Mouse (Mus musculus) layer of hippocampus, adult 2 months (tissue): ENCODE measurements around the gene Cmtm5. TPM values are rescaled to one million over a fixed set of nuclear protein-coding genes. Genes with fewer than 3 reads are reported as not detected.
"Not testable (repeated sequence)": the region's sequence is repeated elsewhere in the genome, so short reads cannot be mapped to it uniquely, and the experiment has no call there.

Experiments
- DNase-seq, 2 experiments: peaks; one replicate each; pipeline ENCODE4 v3.0.0; 2022; ENCODE audit warnings: low spot score in 2 of 2
- H3K27ac ChIP-seq: fragments of 200-600 bp; 2 replicates; pipeline ENCODE4 v1.8.1; 2022
- H3K4me3 ChIP-seq: fragments of 200-600 bp; 2 replicates; pipeline ENCODE4 v1.8.1; 2022; ENCODE audit warnings: mild to moderate bottlenecking
- CTCF ChIP-seq: fragments of 200-600 bp; conservative IDR thresholded peaks from 2 replicates; pipeline ENCODE4 v1.8.1; 2022; ENCODE audit warnings: antibody characterized with exemption, mild to moderate bottlenecking, moderate library complexity
- total RNA-seq, 2 experiments: library from RNA; stranded (reverse); gene quantifications; 2 replicates each; pipeline ENCODE4 v1.2.3; 2021

Cmtm5 gene
- total RNA-seq, 2 experiments from 2014 or later, result 66.9 to 78.4 TPM

- no peak overlapping the region for H3K4me3 ChIP-seq
- no peak for DNase-seq
- no peak for TF ChIP-seq CTCF
- H3K27ac ChIP-seq, result no peak overlapping the region
These were observed 17.7 kb downstream of the Cmtm5 start for GRCm38 (mm10) chr14:54953664-54954206.

GRCm38 (mm10) chr14:54954474-54954873 lies 18.4 kb downstream of the Cmtm5 start:
- no peak overlapping the region for H3K27ac ChIP-seq
- no peak for DNase-seq
- TF ChIP-seq CTCF, result no peak
- no peak overlapping the region for H3K4me3 ChIP-seq

- no peak overlapping the region for H3K4me3 ChIP-seq
- no peak for TF ChIP-seq CTCF
- no peak for DNase-seq
- H3K27ac ChIP-seq, result no peak overlapping the region
These were observed 19.4 kb downstream of the Cmtm5 start for GRCm38 (mm10) chr14:54955481-54955880.

DNA sequence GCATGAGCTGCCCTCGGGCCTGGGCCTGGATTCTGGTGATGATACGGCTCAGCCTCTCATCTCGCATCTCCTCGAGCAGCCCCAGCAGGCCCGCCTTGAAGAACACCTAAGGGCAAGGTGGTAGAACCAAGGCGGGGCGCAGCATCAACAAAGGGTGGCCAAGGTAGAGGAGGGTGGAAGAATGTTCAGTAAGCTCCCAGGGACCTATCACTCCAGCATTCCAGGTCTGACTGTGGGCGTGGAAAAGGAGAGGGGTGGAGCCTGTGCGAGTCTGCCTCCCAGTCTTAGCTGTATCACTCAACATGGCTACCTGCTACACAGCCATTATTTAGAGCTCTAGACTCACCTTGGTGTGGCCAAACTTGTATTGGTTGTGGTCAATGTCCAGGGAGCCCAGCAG lies 20.5 kb downstream of the Cmtm5 start:
- no peak for TF ChIP-seq CTCF
- H3K27ac ChIP-seq, result no peak overlapping the region
- H3K4me3 ChIP-seq, result no peak overlapping the region
- DNase-seq, result no peak

GRCm38 (mm10) chr14:54958503-54958902 lies 22.4 kb downstream of the Cmtm5 start:
- DNase-seq, result no peak
- H3K27ac ChIP-seq, result no peak overlapping the region
- no peak overlapping the region for H3K4me3 ChIP-seq
- TF ChIP-seq CTCF, result no peak

GRCm38 (mm10) chr14:54959197-54959596 lies 23.1 kb downstream of the Cmtm5 start:
- no peak for DNase-seq

DNA sequence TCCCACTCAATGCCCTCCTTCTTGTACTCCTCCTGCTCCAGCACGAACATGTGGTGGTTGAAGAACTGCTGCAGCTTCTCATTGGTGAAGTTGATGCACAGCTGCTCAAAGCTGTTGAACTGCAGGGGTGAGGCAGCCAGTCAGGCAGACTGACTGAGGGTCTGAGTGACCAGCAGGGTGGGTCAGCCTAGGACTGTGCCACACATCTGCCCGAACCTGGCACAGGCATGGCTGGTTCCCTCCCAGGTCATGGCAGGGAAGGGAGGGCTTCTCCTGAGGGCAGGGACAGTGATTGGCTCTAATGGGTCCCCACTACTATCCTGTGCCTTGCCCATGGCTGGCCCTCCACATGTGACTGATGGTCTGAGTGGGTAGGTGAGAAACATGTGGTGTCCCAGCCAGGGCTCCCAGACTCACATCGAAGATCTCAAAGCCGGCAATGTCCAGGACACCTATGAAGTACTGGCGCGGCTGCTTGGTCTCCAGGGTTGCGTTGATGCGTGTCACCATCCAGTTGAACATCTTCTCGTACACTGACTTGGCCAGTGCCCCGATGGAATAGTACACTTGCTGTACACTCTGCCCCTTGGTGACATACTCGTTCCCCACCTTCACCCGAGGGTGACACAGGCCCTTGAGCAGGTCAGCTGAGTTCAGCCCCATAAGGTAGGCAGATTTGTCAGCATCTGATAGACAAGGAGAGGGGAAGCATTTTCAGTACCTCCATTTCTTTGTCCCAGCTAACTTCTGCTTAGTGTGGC lies 24.0 kb downstream of the Cmtm5 start:
- not testable (repeated sequence) for DNase-seq, H3K4me3 ChIP-seq, H3K27ac ChIP-seq

More at GRCm38 (mm10) chr14:54959197-54959596, 23.1 kb downstream of the Cmtm5 start:
- Histone ChIP-seq H3K4me3 (no peak overlapping the region), H3K27ac (no peak overlapping the region)
- TF ChIP-seq CTCF, result no peak

GRCm38 (mm10) chr14:54960769-54961168 lies 24.7 kb downstream of the Cmtm5 start:
- H3K4me3 ChIP-seq, result no peak overlapping the region
- H3K27ac ChIP-seq, result no peak overlapping the region
- TF ChIP-seq CTCF, result no peak
- DNase-seq, result peak; percentile 69 to 73

DNA sequence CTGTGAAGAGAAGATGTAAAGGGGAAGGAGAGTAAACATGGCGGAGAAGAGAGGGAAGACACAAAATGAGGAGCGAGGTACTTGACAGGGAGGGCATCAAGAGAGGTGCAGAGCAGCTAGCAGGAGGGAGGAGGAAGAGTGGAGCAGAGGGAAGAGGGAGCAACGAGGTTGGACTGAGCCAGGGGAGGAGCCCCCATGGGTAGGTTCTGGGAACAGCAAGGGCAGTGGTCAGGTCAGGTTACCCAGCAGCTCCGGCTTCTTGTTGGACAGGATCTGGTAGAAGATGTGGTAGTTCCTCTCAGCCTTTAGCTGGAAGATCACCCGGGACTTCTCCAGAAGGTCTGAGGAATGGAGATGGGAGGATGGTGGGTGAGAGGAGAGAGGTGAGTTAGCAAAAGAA lies 25.4 kb downstream of the Cmtm5 start:
- no peak for TF ChIP-seq CTCF
- Histone ChIP-seq H3K4me3 (no peak overlapping the region), H3K27ac (no peak overlapping the region)
- DNase-seq, result no peak

DNA sequence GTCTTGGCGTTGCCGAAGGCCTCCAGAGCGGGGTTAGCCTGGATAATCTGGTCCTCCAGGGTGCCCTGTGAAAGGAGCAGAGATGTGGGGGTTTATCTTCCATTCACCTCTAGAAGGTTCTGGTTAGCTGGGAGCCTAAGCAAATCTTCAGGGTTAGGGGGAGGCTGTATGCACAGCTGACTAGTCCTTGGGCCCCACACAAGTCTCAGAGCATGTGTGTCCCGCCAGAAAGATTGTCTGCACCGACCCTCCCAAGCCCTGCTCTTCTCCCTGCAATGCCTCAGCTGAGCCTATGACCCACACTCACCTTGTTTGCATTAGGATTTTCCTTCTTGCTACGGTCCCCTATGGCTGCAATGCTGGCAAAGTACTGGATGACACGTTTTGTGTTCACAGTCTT lies 26.7 kb downstream of the Cmtm5 start:
- Histone ChIP-seq H3K27ac (no peak overlapping the region), H3K4me3 (no peak overlapping the region)
- no peak for TF ChIP-seq CTCF
- DNase-seq, result no peak

DNA sequence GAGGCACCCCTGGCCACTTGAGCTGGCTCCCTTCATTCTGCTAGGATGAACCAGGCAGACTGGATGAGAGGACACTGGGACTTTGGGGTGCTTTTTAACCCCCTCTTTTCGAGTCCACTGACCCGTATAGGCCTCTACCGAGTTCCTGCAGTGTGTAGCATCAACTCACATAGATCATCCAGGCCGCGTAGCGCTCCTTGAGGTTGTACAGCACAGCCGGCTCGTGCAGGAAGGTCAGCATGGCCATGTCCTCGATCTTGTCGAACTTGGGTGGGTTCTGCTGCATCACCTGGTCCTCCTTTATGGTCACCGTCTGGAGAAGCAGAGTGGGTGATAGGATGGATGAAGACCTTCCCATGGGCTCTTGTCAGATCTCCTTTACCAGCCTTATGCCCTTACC lies 27.7 kb downstream of the Cmtm5 start:
- Histone ChIP-seq H3K4me3 (no peak overlapping the region), H3K27ac (no peak overlapping the region)
- no peak for DNase-seq
- TF ChIP-seq CTCF, result no peak

- no peak for DNase-seq
- Histone ChIP-seq H3K4me3 (no peak overlapping the region), H3K27ac (no peak overlapping the region)
- TF ChIP-seq CTCF, result no peak
These were observed 29.0 kb downstream of the Cmtm5 start for GRCm38 (mm10) chr14:54965044-54965443.

DNA sequence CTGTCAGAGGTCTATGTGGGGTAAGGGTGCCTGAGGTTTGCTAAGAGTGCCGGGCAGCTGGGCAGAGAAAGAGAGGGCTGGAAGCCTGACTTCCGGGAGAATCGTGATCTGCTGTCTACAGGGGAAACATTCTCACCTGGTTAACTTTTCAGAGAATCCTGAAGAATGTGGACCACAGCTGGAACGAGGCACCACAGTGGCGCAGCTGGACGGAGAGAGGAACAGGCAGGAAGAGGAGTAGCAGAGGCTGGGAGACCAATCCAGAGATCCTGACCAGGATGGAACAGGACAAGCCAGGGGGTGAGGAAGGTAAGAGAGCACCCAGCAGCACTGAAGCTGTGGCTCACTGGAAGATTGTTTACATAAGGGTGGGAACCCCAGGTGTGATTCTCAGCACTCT lies 29.6 kb downstream of the Cmtm5 start:
- no peak overlapping the region for H3K4me3 ChIP-seq
- DNase-seq, result no peak
- TF ChIP-seq CTCF, result no peak
- H3K27ac ChIP-seq, result no peak overlapping the region

DNA sequence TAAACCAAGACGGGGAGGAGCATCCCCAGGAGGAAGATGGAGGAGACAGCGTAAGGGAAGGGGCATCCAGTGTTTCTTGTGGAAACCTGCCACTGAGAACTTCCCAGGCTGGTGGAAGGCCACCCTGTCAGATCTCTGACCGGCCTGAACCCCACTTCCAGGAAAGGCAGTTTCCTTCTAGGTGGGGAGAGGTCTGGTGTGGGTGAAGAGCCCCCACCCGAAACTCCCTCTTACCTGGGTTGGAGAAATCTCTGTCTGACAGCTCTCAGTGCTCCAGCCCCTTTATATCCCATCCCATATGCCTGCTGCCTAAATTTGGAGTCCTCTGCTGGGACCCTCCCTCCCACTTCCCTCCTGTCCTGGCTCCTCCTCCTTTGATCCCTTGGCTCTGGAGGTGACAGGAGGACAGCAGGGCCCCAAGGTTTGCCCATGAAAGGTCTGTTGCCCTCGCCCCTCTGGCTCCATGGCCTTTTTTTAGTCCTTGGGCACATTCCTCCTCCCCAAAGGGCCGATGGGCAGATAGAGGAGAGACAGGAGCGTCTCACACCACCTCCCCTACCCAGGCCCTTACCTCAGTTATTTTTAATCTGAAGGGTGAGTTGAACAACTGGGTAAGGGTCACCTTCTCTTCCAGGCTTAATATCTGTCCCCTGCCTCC lies 30.4 kb downstream of the Cmtm5 start, which contains the start of gene Myh6:
Myh6 (minus strand) TSS at position 608 of the 658 bp plus-strand sequence.
- Histone ChIP-seq H3K27ac (no peak within 1 kb of the TSS), H3K4me3 (no peak within 1 kb of the TSS)
- TF ChIP-seq CTCF, result no peak
- DNase-seq, result no peak
